Mouse (Mus musculus) duodenum, adult 2 months (tissue): ENCODE results near the gene Gid4. TPM values are rescaled to one million over a fixed set of nuclear protein-coding genes. Genes with fewer than 3 reads are reported as not detected.

ENCODE experiments used
- polyA plus RNA-seq: library from polyadenylated mRNA; depleted of rRNA; stranded (reverse); fragments of >200 nt; gene quantifications from 2 replicates; pipeline ENCODE4 v1.2.3, GENCODE M21; 2012; ENCODE audit warnings: low replicate concordance; rRNA removed

Gid4 gene
- polyA plus RNA-seq: 12.4 and 12.7 TPM in 2 replicates

GRCm38 (mm10) chr11:60416963-60417716 is at the start of gene Gid4:
Gid4 (plus strand) TSS chr11:60417145.

GRCm38 (mm10) chr11:60417717-60418472 is 950 bp downstream of the Gid4 start, which contains the start of gene Atpaf2:
Atpaf2 (minus strand) TSS chr11:60418457.

DNA sequence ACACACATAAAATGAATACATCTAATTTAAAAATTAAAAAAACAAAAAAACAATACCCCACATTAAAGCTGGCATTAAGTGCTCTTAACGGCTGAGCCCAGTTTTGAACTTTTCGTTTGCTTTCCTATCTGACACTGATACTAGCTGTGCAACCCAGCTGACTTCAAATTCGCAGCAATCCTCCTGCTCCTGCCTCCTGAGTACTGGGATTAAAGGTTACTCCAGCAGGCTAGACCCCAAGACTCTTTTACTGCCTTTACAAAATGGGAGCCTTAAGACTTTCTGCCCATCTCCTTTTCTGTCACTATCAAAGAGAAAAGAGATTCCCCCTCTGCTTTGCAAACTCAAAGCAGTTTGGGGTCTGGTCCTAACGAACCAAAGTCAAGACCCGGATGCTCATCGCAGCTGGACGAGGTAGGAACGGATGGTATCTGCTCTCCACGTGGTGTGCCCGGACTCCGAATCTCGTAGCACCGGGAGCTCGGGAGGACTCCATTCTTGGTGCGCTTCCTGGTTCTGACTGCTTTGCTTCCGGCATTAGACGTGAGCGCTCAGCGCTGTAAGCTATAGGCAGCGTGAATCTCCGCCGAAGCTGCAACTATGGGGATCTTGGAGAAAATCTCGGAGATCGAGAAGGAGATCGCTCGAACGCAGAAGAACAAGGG is 37.3 kb downstream of the Gid4 start, which contains the start of gene Drg2:
TSS of gene Drg2 (plus strand) at position 512 of the 665 bp plus-strand sequence.

DNA sequence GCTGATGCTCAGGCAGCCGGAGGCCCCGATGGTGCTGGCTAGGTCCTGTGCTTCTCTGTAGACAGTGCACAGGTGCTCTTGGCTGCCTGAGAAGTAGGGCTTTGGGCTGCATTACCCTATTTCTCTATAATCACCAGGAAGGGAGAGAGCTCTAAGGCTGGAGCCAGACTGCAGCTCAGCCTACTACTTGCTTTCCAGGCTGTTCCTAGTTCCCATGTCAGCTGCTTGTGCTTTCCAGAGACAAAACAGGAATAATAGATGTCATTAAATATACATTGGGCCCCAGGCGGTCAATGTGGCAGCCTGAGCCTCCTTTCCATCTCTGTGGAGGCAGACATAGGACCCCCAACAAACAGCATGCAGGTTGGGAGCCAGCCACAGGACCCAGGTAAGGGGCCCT is 52.1 kb downstream of the Gid4 start, which contains the start of gene Myo15:
TSS of gene Myo15 (plus strand) at position 301 of the 400 bp plus-strand sequence.

Other genes with a start within 250 kb of the Gid4 start
- gene Srebf1, start 194.6 kb upstream of the Gid4 start, polyA plus RNA-seq: 138 and 192 TPM in 2 replicates
- 76.2 and 125 TPM in 2 replicates for gene Tom1l2, start 64.2 kb upstream of the Gid4 start, polyA plus RNA-seq
- gene Drc3, start 63.8 kb upstream of the Gid4 start, polyA plus RNA-seq: 0.51 and 0.81 TPM in 2 replicates
- gene Atpaf2, start 1.3 kb downstream of the Gid4 start, polyA plus RNA-seq: 24.9 and 26.5 TPM in 2 replicates
- gene Drg2, start 37.4 kb downstream of the Gid4 start, polyA plus RNA-seq: 31.1 and 32.6 TPM in 2 replicates
- gene Myo15, start 52.2 kb downstream of the Gid4 start, polyA plus RNA-seq: 0.08 and 0.09 TPM in 2 replicates
- 14.9 and 15.8 TPM in 2 replicates for gene Alkbh5, start 119.2 kb downstream of the Gid4 start, polyA plus RNA-seq